Mouse (Mus musculus): ENCODE results near the gene Slc8a3. TPM values are rescaled to one million over a fixed set of nuclear protein-coding genes. Genes with fewer than 3 reads are reported as not detected.

Gene Slc8a3
- polyA plus RNA-seq, 1 experiment from 2014 or later: 3.4 TPM

- no peaks in the 10 kb centered on the region for H3K9me3 ChIP-seq
- no peaks in the 10 kb centered on the region for H3K4me1 ChIP-seq (replicated peaks)
- H3K4me2 ChIP-seq (replicated peaks): no peak overlapping the region
- no peak overlapping the region for H3K27ac ChIP-seq
- H3K4me3 ChIP-seq (replicated peaks): no peak overlapping the region
- no peaks in the 10 kb centered on the region for H3K27me3 ChIP-seq
- WGBS: 93% methylated on average over 8 of the region's 8 CpGs
- no peaks in the 10 kb centered on the region for H3K36me3 ChIP-seq
- no peak for ATAC-seq
- no peak overlapping the region for H3K9ac ChIP-seq (replicated peaks)
Measured at GRCm38 (mm10) chr12:81156841-81157240, 176.1 kb downstream of the Slc8a3 start.

- no peak overlapping the region for H3K4me3 ChIP-seq (replicated peaks)
- 88% methylated on average over 6 of the region's 6 CpGs for WGBS
- no peaks in the 10 kb centered on the region for H3K36me3 ChIP-seq
- no peak overlapping the region for H3K27ac ChIP-seq
- no peak overlapping the region for H3K4me2 ChIP-seq (replicated peaks)
- no peak for ATAC-seq
- H3K4me1 ChIP-seq (replicated peaks): no peaks in the 10 kb centered on the region
- H3K9me3 ChIP-seq: no peaks in the 10 kb centered on the region
- no peaks in the 10 kb centered on the region for H3K27me3 ChIP-seq
- H3K9ac ChIP-seq (replicated peaks): no peak overlapping the region
Measured at GRCm38 (mm10) chr12:81155675-81156074, 177.3 kb downstream of the Slc8a3 start.

DNA sequence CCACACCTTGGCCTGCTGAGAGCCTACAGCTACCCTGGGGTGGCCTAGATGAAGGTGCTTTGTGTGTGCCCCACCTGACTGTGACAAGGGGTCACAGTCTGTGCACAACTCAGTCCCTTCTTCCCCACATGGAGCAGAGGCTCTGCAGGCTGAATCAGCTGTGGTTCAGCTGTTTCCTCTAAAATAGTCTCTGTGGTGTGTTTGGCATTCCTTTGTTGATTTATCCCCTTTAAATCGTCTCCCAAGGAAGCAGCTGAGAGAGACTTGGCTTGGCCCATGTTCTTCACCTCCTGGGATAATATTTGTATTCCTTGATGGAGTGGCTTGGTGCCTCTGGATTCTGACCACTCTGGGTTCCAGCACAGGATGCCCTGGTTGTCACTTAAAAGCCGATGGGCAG lies 180.9 kb downstream of the Slc8a3 start:
- Histone ChIP-seq H3K27ac (no peak overlapping the region), H3K36me3 (no peaks in the 10 kb centered on the region), H3K4me3 (replicated peaks) (no peak overlapping the region), H3K9me3 (no peaks in the 10 kb centered on the region), H3K27me3 (peaks cover 8% of the 10 kb centered on the region), H3K4me1 (replicated peaks) (no peaks in the 10 kb centered on the region), H3K4me2 (replicated peaks) (no peak overlapping the region), H3K9ac (replicated peaks) (no peak overlapping the region)
- ATAC-seq: no peak
- 72% methylated on average over 2 of the region's 2 CpGs for WGBS

DNA sequence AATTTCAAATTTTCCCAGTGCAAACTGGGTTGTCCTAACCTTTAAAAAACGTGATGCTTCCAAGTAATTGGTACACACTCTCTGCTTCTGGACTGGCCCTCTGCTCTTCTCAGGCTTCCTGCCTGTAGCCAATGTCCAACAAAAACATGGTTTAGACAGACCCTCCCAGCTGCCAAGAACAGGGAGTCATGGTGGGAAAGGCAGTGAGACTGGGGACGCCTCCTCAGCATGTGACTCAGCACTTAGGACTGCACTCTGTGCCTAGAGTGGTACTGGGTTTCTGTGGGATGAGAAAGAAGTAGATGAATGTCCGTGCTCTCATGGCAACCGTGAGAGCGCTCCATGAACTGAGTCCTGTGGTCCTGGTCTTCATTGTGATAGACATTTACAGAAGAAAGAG lies 182.1 kb downstream of the Slc8a3 start:
- no peaks in the 10 kb centered on the region for H3K36me3 ChIP-seq

DNA sequence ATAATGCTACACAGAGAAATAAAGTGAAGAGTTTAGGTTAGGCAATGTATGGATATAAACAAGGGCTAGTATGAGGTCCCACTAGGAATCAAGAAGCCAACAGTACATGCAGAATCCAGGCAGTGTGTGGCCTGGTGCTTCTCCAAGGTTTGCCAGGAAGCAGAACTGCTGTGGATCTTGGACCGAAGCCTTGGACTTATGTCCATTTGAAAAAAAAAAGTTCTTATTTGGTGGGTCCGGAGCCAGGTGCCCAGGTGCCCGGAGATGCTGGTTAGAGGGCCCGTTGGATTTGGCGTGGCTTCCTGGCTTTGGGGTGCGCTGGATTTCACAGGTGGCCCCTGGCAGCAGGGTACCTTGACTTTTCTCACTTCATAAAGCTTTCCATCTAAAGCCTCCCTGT lies 185.0 kb downstream of the Slc8a3 start:
- no peak overlapping the region for H3K27ac ChIP-seq
- no peak for ATAC-seq
- peaks cover 10% of the 10 kb centered on the region for H3K27me3 ChIP-seq
- peaks cover 19% of the 10 kb centered on the region for H3K4me1 ChIP-seq (replicated peaks)
- H3K36me3 ChIP-seq: no peaks in the 10 kb centered on the region
- H3K4me3 ChIP-seq (replicated peaks): no peak overlapping the region
- 97% methylated on average over 6 of the region's 6 CpGs for WGBS
- no peaks in the 10 kb centered on the region for H3K9me3 ChIP-seq
- H3K9ac ChIP-seq (replicated peaks): no peak overlapping the region
- H3K4me2 ChIP-seq (replicated peaks): no peak overlapping the region

More for the DNA sequence above, 182.1 kb downstream of the Slc8a3 start:
- Histone ChIP-seq H3K4me2 (replicated peaks) (no peak overlapping the region), H3K4me1 (replicated peaks) (peaks cover 11% of the 10 kb centered on the region), H3K4me3 (replicated peaks) (no peak overlapping the region), H3K27me3 (peaks cover 8% of the 10 kb centered on the region), H3K27ac (no peak overlapping the region), H3K9ac (replicated peaks) (no peak overlapping the region), H3K9me3 (no peaks in the 10 kb centered on the region)
- no peak for ATAC-seq
- WGBS: 86% methylated on average over 5 of the region's 5 CpGs

Small RNA genes lying within 50 kb of the gene (microRNA-seq; reads per million reads assigned to microRNA genes)
- gene Mir3067: 27.8 reads per million, percentile 39 among the genes with 10 or more reads in this experiment

Other genes with a start within 250 kb of the Slc8a3 start
- 0.13 and 0.27 TPM in 2 replicates for gene Gm4787, start 46.3 kb upstream of the Slc8a3 start, polyA plus RNA-seq (2015; fragmentation: Nextera tagmentation; extraction: Ambion mirVana)
- gene Adam4, start 88.8 kb upstream of the Slc8a3 start, polyA plus RNA-seq (2015; fragmentation: Nextera tagmentation; extraction: Ambion mirVana): 0.45 and 0.62 TPM in 2 replicates
- gene Cox16, start 151.9 kb upstream of the Slc8a3 start, polyA plus RNA-seq (2015; fragmentation: Nextera tagmentation; extraction: Ambion mirVana): 140 and 148 TPM in 2 replicates
- gene Gm20498, start 199.7 kb upstream of the Slc8a3 start, polyA plus RNA-seq (2015; fragmentation: Nextera tagmentation; extraction: Ambion mirVana): 32.5 and 34.0 TPM in 2 replicates
- 38.3 and 41.1 TPM in 2 replicates for gene Synj2bp, start 199.7 kb upstream of the Slc8a3 start, polyA plus RNA-seq (2015; fragmentation: Nextera tagmentation; extraction: Ambion mirVana)
- gene Adam21, start 235.3 kb upstream of the Slc8a3 start, polyA plus RNA-seq (2015; fragmentation: Nextera tagmentation; extraction: Ambion mirVana): 0.70 and 0.89 TPM in 2 replicates

Measured in midbrain, embryonic 13.5 days (tissue).